Mouse (Mus musculus) CD4-positive helper T cell, adult 2 months (primary cell): ENCODE measurements around the gene Trp53rkb.
"Not testable (repeated sequence)": the region's sequence is repeated elsewhere in the genome, so short reads cannot be mapped to it uniquely, and the experiment has no call there.

Experiments
- DNase-seq: peaks from one replicate; pipeline ENCODE4 v3.0.0-alpha.2; 2012; ENCODE audit warnings: low read depth, missing footprints, low spot score

The Trp53rkb gene

DNA sequence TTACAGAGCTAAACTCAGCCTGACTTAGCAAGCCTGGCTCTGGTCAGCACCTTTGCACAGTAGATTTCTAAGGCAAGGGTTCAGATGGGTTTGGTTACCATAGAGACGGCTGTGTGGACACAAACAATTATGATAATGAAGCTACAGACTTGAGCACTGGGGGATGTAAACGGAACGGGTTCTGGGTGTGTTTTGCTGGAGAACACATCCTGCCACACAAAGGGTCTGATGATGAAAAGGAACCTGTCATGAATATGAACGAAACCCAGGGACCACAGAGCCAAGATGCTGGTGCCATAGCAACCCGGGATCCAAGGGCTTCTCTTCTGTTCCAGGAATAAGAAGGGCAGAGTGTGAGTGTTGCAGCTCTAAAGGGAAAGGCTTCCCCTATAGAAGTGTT lies at the start of gene Trp53rkb:
Gene Trp53rkb, plus strand, starts transcription at position 177 of the 400 bp plus-strand sequence.
- no peak for DNase-seq

DNA sequence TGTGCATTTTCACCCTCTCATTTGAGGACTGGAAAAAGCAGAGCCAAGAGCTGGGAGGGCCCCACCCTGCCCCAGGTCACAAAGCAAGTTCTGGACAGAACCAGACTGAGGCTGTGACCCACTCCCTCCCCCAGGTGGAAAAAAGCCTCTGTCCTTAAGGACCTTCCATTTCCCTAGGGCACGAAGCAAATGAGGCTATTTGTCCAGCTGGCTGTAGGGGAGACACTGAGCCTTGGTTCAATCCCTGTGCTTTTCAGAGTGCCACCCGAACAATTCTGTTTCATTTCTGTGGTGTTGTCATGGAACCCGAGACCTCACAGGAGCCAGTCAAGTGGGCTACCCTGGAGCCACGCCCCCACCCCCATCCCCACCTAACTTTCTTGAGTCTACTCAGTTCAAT lies 48.8 kb upstream of the Trp53rkb start:
- no peak for DNase-seq

DNA sequence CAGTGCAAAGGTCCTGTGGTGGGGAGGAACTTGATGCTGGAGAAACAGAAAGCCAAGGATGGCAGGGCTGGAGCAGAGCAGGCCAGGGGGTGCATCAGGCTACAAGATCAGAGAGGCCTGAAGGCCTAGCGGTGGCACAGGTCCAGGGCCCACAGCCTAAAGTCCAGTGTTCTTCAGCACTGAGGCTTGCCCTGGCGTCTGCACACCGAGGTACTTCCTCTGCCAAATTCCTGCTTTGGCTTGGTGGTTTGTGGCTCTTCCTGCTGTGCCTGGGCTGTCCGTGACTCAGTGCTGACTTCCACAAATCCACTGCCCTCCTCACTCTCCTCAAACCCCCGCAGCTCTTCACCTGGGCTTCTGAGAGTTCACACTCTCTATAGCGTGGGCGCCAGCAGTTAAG lies 47.9 kb upstream of the Trp53rkb start:
- no peak for DNase-seq

DNA sequence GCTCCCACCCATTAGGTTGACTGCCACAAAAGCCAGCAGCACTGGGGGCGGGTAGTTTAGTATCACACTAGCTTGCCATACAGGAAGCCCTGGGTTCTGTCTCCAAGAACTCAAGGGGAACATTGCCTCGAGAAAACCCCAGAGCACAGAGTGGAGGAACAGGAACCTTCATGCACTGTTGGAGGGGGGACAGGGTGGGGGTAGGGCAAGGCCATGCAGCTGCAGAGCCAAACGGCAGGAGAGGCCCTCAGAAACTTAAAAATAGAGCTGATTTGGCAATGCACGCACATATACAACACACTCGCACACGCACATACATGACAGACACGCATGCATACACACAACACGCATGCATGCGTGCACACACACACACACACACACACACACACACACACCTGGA lies 46.5 kb upstream of the Trp53rkb start:
- DNase-seq, result no peak

DNA sequence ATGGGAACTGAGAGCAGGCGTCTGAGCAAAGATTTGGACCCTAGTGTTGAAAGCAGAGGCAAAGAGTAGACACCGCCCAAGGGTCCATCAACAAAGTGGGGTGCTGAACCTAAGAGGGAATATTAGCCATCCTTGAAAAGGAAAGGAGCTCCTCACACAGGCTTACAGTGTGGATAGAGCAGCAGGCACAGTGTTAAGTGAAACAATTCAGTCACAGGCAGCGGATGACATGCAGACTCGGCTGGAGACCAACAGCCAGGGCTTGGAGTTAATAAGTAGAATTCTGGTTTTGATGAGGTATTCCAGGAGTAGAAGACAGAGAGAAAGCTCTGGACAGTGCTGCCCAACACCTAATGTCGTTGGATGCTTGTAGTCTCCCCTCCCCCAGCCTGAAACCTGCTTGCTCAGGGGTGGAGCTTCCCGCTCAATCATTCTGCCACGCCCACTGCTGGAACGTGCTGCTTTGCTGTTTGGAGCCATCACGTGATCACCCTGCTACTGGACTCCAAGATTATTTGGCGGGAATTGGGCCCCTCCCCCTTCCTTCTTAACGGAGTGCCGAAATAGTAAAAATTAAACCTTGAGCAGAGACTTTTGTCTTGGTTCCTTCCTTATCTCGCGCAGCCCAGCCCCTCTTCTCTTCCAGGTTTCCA lies 45.9 kb upstream of the Trp53rkb start:
- not testable (repeated sequence) for DNase-seq

DNA sequence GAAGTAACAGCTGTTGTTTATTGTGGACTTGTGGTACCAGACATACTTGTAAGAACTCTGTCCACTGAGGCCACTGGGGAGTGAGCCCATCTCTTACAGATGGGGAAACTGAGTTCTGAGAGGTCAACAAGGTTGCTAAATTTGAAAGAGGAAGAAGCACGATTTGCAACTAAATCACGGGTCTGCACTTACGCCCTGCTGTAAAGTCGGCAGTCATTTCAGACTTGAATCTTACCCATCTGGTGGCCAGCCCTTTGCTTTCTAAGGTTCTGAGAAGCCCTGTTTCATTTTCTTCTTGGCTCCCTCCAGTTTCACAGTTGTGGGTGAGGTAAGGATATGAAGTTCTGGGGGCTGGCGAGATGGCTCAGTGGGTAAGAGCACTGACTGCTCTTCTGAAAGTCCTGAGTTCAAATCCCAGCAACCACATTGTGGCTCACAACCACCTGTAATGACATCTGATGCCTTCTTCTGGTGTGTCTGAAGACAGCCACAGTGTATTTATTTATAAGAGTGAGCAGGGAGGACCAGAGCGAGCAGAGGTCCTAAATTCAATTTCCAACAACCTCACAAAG lies 41.6 kb upstream of the Trp53rkb start:
- no peak for DNase-seq

DNA sequence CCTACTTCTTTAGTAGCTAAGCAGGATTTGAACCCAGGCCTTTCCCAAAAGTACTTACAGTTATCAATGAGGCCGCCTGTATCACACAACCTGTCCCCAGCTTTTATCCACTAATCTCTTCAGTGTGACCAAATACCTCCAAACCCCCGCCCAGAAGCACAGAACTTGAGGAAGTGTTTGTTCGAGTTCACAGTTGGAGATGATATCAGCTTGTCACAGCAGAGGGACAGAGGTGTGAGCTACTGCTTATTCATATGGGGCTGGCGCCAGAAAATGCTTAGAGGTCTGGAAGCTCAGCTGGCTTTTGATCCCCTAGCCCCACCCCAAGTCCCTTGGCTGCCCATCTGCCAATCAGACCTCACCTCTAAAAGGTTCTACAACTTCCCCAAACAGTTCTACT lies 38.1 kb upstream of the Trp53rkb start:
- DNase-seq, result peak; percentile 59

DNA sequence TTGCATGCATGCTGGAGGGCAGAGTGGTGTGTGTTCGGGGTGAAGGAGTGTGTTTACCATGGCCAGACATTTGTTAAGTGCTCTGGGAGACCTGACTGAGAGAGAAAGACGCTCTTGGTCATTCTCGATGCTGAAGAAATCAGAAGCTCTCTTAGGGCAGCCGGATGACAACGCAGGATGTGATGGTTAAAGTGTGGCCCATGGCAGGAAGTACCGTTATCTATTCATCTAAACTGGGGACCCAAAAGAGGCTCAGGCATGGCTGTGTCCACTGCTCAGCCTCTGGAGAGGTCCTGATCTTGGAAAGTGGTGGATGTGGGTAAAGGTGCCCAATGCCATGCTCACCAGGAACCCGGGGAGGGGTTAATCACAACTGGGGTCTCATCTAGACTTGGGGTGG lies 37.6 kb upstream of the Trp53rkb start:
- peak; percentile 45 for DNase-seq

DNA sequence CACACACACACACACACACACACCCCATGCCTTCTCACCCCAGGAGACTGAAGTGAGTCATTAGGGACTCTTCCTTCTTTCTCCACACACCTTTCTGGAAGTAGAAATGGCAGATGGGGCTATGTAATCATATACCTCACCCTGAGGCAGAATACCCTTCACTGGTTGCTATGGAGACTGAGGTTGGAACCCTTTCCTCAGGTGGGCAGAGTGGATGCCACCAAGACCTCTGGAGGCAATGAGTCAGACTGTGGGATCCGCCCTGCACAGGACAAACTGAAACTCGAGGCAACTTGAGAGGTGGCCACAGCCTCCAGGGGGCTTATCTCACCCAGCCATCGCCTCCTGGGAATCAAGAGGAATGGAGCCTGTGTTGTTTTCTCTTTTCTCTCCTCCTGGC lies 34.4 kb upstream of the Trp53rkb start:
- peak; percentile 65 for DNase-seq

DNA sequence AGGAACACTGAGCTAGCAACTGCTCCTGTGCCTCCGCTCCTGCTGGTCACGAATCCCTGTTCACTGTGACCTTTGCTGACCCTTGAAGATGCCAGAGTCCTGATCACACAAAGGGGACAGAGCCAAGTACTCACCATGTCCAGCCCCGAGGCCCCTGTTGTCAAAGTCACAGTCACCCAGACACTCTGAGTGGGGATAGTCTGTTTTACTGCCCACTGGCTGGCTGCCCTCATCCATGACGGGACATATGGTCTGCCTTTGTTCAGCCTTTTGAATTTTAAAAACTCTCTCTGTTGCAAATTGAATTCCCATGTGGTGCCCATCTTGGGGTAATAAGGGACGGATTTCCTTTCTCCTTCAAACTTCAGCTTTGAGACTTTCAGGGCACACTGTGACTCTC lies 28.3 kb upstream of the Trp53rkb start:
- DNase-seq, result no peak

DNA sequence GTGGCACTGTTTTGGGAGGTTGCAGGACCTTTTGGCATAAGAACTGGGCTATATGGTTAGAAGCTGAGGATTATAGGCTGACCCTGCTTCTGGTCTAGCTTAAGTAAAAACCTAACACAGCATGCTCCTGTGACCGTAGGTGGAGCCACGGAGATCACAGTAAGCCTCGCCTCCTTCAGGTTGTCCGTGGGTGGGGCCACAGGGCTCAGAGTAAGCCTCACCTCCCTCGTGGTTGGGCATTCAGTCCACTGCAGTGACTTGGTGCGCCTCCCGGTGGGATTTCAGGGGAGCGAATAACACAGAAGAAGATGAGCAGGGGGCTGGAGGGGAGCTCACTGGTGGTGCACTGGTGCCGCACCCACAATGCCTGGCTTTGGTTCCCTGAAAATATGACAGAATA lies 24.7 kb upstream of the Trp53rkb start:
- no peak for DNase-seq

DNA sequence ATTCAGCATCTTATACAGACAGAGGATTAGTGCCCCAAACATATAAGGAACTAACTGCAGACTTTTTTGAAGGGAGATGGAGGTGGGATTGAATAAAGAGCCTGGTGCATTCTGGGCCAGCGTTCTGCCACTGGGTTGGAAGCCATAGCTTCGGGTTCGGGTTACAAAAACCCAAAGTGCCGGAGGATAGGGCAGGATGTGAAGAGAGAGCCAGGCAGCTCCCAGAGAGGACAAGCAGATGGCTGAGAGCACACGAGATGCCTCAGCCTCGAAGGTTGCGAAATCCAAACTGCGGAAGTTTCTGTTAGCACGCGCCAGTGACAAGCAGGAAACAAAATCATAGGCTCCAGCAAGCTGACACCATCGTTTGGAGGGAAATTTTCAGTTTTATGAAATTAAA lies 20.9 kb upstream of the Trp53rkb start:
- no peak for DNase-seq

DNA sequence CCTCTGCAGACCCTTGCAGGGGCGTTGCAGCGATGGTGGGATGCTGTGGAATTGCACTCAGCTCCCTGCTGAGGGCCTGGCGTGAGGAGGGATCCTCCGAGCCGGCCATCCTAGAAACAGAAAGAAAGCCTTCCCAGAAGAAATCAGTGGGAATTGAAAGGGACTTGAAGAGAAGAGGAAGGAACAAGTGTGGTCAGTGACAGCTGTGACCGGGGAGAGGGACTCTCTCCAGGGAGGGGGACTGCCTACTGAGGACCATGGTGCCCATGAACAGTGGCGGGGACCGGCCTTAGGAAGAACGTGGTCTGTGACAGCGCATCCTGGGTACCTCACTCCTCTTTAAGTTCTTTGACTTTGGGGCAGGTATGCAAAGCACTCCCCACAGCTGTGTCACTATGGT lies 18.7 kb upstream of the Trp53rkb start:
- DNase-seq, result no peak

DNA sequence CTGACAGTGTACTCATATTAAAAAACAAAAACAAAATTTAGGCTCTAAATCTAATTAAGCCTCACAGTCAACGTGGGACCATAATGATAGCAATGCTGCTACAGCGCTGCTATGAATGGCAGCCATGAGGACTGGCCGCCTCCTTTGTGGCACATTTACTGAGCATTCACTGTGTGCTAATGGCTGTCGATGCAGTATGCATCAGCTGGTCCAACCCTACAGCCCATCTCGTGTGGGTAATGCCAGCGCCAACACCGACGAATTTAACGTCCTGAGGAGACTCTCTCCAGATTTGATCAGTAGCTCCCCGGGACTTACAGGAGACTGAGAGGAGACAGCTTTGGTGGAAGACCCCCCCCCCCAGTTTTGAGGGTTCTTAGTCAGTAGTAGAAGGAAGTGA lies 18.1 kb upstream of the Trp53rkb start:
- DNase-seq, result no peak

DNA sequence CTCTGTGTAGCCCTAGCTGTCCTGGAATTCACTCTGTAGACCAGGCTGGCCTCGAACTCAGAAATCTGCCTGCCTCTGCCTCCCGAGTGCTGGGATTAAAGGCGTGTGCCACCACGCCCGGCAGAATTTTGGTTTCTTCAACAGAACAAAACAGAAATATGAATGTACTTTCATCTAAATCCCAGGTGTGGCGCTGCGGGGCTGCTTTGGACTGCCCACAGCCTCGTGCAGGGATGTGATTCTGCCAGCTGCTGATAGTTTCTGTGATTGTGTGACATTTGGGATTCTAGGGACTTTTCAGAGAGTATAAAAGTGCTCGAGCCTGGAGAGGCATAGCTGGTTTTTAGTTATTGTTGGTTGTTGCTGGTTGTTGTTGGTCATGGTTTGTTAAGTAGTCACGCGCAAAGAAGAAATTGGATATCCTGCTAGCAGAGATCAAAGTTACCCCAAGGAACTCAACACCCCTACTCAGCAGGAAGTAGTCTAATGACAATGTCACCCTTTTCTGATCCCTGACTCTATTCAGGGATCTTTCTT lies 16.9 kb upstream of the Trp53rkb start:
- DNase-seq, result peak; percentile 34

DNA sequence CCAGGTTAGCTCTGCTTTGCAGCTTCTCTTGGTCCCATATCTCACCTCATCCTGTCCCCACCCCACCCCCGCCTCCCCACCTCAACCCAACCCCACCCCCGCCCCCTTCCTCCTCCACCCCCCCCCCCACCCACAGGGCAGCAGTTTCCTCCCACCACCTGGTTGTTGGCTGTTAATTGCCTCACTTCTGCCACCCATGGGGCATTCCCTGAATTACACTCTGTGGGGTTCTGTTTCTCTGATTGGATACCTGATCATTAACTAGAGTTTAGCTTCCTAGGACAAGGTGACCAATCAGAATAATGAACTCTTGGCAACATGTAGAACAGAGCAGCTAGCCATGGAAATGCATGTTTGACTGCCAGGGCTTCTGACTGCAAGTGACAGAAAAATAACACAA lies 16.1 kb upstream of the Trp53rkb start:
- peak; percentile 69 for DNase-seq

DNA sequence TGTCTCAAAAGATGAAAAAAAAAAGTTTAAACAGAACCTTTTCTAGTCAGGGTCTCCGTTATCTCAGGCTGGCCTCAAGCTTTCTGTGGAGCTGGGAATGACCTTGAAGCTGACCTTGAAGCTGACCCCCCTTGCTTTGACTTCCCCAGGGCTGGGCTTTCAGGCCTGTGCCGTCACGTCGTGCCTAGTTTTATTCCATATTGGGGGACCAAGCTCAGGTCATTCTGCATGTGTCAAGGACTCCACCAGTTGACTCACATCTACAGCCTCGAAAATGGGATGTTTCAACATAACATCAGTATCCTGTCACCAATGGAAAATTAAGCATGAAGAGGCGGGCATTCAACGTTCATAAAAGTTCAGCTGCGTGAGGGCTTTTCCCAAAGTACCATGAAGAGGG lies 12.4 kb upstream of the Trp53rkb start:
- no peak for DNase-seq

DNA sequence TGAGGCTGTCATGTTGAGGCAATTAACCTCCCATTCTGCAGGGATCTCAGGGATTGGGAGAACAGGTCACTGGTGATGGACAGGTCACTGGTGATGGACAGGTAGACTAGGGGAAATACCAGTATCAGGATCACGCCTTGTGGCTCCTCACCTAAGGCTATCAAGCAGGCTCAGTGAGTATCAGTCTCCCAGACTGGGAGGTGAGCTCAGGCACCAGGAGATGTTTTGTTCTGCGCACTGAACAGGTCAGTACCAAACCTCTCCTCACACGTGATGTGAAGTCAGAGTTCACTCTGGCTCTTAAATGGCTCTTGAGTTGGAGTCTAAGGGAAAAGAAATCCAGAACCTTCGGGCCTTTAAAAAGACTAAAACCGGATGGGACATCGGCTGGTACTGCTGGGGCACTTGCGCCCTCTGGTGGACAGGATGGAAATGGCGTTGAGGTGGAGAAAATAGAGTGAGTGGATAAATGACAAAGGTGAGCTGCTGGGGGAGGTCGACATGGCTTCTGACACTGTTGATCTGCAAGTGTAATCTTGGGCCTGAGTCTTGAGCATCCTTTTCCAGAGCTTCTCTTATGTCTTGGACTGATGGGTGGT lies 11.3 kb upstream of the Trp53rkb start:
- DNase-seq, result peak; percentile 78

DNA sequence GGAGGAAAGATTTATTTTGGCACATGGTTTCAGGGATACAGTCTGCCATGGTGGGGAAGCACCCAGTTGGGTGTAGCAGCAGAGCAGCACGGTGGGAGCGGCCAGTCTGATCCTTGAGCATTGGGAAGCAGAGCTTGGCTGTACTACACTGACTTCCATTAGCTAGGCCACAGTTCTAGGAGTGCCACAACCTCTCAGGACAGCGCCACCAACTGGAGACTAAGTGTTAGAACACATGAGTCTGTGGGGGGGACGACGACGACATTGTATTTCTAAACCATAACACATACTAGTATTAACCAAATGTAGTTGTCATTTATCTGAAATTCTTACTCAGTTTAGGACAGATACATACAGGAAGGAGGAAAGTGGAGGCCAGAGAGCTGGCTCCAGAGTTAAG lies 8.0 kb upstream of the Trp53rkb start:
- DNase-seq, result no peak

DNA sequence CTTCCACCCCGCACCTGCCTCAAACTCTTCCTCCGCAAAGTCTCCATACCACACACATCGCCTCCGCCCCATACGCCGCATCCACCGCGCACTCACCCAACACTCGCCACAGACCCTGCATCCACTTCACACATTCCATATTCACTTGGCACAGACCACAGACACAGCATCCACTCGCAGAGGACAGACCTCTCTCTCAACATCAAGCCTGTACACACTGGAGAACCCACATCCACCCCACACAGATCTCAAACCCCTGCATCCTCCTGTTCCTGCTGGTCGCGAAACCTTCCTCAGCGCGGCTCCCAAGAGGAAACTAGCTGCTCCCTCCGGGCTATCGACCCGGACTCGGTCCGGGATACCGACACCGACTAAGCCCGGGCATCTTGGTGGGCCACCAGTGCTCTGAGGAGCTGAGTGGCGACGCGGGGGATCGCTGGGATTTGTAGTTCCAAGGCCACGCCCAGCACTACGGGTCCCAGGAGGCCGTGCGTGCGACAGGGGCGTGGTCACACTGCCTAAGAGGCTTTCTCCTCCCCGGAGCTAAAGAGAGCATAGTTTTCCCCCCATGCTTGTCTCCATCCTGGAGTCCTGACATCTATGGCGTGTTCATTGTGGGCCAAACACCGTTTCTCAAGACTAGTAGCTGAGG lies 5.9 kb upstream of the Trp53rkb start:
- peak; percentile 90 for DNase-seq

DNA sequence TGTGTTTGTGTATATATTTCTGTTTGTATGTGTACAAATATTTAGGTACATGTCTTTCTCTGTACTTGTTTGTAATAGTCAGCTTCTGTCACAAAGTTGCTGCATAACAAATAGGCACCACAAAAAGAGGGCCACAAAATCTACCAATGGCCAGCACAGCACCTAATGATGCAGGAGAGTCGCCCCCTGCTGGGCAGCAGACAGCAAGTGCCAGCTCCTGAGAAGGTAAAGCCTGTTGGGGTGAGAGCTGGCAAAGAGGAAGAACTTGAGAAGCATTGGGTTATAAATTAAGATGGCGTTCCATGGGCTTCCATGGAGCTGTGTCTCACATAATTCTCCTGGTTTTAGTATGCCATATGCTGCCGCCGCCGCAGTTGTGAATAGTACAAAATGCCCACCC lies 593 bp upstream of the Trp53rkb start:
- DNase-seq, result peak; percentile 49

DNA sequence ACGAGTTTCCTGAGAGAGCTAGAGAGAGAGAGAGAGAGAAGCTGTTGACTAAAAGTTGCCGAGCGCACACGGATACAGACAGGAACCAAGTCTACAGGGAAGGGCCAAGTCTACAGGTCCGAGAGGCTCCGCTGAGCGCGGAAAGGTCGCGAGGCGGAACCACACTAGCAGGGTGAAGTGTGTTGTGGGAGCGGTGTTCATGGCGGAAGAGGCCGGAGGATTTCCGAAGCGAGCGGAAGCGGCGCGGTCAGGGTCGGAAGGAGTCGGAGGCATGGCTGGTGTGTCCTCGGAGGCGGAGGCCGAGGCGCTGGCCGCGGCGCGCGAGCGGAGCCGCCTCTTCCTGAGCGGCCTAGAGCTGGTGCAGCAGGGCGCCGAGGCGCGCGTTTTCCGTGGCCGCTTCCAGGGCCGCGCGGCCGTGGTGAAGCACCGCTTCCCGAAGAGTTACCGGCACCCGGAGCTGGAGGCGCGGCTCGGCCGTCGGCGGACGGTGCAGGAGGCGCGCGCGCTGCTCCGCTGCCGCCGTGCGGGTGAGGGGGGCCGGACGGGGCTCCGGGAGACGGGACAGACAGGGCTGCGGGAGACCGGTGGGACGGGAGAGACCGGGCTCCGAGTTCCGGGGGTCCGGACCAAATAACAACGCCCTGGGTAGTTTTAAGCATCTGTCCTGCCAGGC lies 1.3 kb downstream of the Trp53rkb start:
- peak; percentile 85 for DNase-seq
